Mouse (Mus musculus): ENCODE data around the gene Man1a.

- TF ChIP-seq CTCF (IDR thresholded peaks at IDR 0.05): no peak
- TF ChIP-seq POLR2A (IDR thresholded peaks at IDR 0.05; ENCODE audit: insufficient read depth, low read depth, low read length): no peak
- no peak for TF ChIP-seq EP300 (IDR thresholded peaks at IDR 0.05; ENCODE audit: insufficient read depth, low read depth, low read length)
These were observed 42.0 kb upstream of the Man1a start for GRCm38 (mm10) chr10:54118223-54118912.

Data from heart, adult 2 months (tissue).